Mouse (Mus musculus): Measurements from ENCODE around the gene Thrb. TPM values are rescaled to one million over a fixed set of nuclear protein-coding genes. Genes with fewer than 3 reads are reported as not detected.

Thrb gene
- polyA plus RNA-seq, 1 experiment = 21.2 TPM

DNA sequence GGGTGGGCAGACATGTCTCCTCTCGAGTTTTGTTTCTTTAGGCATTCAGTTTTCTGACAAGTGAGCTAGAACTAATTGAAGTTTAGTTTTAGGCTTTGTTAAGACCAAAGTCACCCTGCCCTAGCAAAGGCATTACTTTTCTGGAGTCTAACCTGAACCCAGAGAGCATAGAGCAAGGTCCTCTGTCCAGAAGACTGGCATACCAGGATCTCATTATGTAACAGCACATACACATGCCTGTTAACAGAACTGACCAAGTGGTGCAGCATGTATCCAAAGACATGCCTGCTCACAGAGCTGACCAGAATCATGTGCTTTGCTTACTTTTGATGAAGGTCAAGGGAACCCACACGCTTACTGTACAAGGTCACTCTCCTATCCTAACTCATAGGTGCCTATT lies 107.9 kb downstream of the Thrb start:
- no peak for DNase-seq (ENCODE audit: extremely low spot score in 1 of 2, low spot score in 1 of 2)

GRCm38 (mm10) chr14:17774404-17774803 lies 114.3 kb downstream of the Thrb start:
- no peak for DNase-seq (ENCODE audit: extremely low spot score in 1 of 2, low spot score in 1 of 2)

GRCm38 (mm10) chr14:17781921-17782320 lies 121.9 kb downstream of the Thrb start:
- DNase-seq (ENCODE audit: extremely low spot score in 1 of 2, low spot score in 1 of 2) = no peak

DNA sequence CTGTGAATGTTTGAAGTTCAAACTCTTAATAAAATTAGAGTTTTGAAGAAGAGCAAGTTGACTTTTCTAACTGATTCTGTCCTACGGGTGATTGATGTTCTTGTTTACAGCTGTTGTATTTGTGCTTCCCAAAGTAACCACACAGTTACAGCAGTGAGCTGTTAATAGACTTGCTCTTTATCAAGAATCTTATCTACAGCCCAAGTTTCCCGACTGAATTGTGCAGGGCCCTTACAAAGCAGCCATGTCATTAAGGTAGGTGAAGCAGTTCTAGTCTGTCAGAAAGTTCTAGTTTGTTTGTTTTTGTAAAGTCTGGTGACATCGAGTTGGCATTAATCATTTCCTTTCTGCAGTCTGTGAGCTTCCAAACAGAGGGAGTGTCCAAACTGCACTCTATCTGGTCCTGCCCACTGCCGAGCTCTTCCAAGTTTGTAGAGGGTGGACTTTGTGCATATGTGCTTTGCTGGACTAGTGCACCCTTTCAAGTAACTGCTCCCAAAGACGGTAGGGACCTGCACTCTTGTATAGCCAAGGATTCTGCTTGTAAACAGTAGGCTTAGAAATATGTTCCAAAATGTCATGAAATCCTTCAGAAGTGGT lies 124.2 kb downstream of the Thrb start:
- DNase-seq (ENCODE audit: extremely low spot score in 1 of 2, low spot score in 1 of 2) = no peak

GRCm38 (mm10) chr14:17785370-17785769 lies 125.3 kb downstream of the Thrb start:
- no peak for DNase-seq (ENCODE audit: extremely low spot score in 1 of 2, low spot score in 1 of 2)

DNA sequence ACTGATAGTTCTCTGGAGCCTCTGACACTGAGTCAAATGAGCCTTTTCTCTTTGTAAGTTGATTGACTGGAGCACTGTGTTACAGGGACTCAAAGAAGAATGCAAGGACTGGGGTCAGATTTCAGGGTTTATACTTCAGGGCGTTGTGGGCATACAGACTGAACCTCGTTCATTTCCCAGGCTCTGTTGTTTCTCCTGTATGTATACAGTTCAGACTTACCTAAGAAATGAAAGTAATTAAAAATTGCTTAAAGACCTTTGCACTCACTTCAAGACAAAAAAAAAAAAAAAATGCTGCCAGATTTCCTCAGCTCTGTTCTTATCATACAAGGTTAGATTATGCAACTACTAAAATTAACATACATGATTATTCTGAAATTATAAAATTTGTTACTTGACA lies 126.2 kb downstream of the Thrb start:
- DNase-seq (ENCODE audit: extremely low spot score in 1 of 2, low spot score in 1 of 2) = no peak

GRCm38 (mm10) chr14:17803934-17804602 lies 144.0 kb downstream of the Thrb start:
- DNase-seq (ENCODE audit: extremely low spot score in 1 of 2, low spot score in 1 of 2) = peak in 1 of 2 experiments; percentile 24

DNA sequence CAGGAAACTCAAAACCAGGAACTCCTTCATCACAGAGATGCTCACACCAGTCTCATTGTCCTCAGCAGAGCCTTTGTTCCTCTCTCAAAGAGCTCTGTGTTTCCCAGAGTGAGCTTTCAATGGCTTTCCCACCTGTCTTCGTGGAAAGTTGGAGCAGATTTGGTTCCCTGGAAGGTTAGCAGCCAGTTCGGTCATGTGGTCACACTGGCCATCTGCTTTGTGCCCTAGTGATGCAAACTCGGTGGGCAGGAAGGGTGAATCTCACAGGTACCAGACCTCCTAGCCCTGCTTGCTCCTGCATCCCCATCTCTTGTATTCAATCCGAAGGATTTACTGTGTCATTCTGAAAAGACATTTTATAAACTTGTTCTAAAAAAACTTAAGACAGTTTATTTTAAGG lies 151.0 kb downstream of the Thrb start:
- DNase-seq (ENCODE audit: extremely low spot score in 1 of 2, low spot score in 1 of 2) = no peak

DNA sequence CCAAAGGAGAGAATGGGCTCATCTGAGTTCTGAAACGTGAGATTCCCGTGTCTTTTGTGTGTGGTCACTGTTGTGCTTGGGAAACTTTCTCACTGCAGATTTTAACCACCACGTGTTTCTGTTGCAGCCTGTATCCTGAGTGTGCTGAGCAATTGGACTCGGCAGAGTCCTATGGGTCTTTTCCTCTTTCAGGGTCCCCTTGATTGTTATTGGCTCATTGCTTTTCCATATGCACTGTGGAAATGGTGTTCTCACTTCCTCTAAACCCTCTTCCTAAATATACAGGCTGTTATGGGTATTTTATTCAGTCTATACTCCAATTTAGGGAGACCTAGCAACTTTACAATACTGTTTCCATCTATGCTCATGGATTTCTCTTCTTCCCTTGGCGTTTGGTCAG lies 152.4 kb downstream of the Thrb start:
- DNase-seq (ENCODE audit: extremely low spot score in 1 of 2, low spot score in 1 of 2) = no peak

- DNase-seq (ENCODE audit: extremely low spot score in 1 of 2, low spot score in 1 of 2) = no peak
These were observed 155.0 kb downstream of the Thrb start for GRCm38 (mm10) chr14:17815103-17815502.

- DNase-seq (ENCODE audit: extremely low spot score in 1 of 2, low spot score in 1 of 2) = peak; percentile 74 to 84
These were observed 158.0 kb downstream of the Thrb start for GRCm38 (mm10) chr14:17818086-17818485.

DNA sequence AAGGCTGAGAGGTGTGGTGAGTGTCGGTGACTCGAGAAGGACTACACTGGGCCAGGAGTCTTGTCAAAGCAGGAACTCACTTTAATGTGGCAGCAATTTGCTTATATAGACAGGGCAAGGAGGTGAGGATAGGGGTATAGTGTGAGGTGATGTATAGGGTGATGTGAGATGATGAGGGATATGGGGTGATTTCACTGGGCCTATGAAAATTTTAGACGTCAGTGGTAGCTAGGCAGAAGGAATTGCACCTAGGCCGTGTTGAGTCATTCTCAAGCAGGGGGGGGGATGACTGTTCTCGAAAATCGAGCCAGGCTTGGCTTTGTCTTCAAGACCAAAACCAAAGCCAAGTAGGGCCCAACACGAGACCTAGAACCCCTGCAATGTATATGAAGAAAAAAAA lies 162.7 kb downstream of the Thrb start:
- no peak for DNase-seq (ENCODE audit: extremely low spot score in 1 of 2, low spot score in 1 of 2)

GRCm38 (mm10) chr14:17827401-17827800 lies 167.3 kb downstream of the Thrb start:
- DNase-seq (ENCODE audit: extremely low spot score in 1 of 2, low spot score in 1 of 2) = peak in 1 of 2 experiments; percentile 25

DNA sequence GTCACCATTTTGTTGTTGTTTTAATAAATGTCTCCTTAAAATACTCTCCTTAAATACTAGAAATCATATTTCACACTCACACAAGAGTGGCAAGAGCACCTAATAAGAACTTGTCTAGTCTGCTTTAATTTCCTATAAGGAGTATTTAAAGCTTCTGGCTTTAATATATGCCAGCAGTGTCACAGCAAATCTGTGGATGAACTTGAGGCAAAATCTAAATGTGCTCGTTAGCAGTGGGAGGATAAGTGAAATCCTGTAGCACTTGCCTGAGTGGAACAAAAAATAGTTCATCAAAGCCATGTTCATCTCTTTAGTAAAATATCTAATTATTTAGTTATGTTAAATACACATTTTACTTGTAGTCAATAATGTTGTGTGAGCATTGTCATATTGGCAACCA lies 175.7 kb downstream of the Thrb start:
- DNase-seq (ENCODE audit: extremely low spot score in 1 of 2, low spot score in 1 of 2) = peak in 1 of 2 experiments; percentile 27

DNA sequence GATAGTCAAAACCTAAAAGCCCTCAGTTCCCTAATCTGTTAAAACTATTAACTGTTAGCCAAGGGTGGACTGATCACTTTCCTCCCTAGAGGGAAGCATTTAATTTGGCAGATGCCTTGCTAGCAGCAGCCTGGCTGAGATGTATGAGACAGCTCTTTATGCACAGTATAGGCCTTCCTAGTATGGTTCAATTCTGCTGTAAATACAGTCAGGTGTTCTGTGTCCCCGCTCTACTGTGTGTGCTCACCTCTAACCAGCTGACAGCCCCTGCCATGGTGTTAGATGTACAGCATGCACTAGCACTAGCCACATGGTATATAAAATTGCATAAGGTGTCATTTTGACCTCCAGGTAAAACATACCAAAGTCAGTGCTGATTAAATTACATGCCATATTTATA lies 176.7 kb downstream of the Thrb start:
- no peak for DNase-seq (ENCODE audit: extremely low spot score in 1 of 2, low spot score in 1 of 2)

- DNase-seq (ENCODE audit: extremely low spot score in 1 of 2, low spot score in 1 of 2) = no peak
These were observed 185.1 kb downstream of the Thrb start for GRCm38 (mm10) chr14:17845003-17845697.

- DNase-seq (ENCODE audit: extremely low spot score in 1 of 2, low spot score in 1 of 2) = no peak
These were observed 185.8 kb downstream of the Thrb start for GRCm38 (mm10) chr14:17845871-17846270.

- no peak for DNase-seq (ENCODE audit: extremely low spot score in 1 of 2, low spot score in 1 of 2)
These were observed 186.6 kb downstream of the Thrb start for GRCm38 (mm10) chr14:17846700-17847099.

GRCm38 (mm10) chr14:17847211-17847610 lies 187.2 kb downstream of the Thrb start:
- no peak for DNase-seq (ENCODE audit: extremely low spot score in 1 of 2, low spot score in 1 of 2)

DNA sequence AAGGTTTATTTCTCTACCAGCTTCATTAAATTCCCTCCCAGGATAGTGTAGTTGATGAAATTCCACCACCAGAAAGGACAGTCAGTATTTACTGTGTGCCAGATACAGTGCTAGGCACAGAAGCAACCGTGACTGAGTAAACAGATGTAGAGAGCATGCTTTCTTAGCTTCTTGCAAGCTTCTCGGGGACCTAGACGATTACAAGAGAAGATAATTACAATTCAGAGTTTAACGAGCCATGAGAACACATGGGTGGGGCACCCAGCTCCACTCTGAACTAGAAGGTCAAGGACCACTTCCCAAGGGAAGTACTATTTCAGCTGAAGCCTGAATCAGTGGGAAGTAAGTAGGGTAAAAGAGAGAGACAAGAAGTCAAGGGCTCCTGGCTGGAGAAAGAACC lies 190.3 kb downstream of the Thrb start:
- no peak for DNase-seq (ENCODE audit: extremely low spot score in 1 of 2, low spot score in 1 of 2)

DNA sequence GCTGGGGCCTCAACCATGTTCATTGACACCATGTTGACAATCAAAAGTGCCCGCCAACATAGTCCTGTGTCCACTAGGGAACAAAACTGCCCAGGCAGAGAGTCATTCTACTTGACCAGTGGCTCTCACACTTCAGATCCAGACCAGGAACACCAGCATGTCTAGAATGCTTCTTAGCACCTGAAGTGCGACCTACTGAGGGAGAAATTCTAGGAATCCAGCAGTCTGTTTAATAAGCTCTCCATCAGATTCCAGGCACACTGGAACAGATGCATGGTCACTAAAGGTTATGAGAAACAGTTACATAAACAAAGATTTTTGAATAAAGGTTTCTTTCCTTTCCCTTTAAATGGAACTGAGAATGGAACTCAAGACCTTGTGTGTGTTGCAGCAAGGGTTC lies 192.2 kb downstream of the Thrb start:
- no peak for DNase-seq (ENCODE audit: extremely low spot score in 1 of 2, low spot score in 1 of 2)

GRCm38 (mm10) chr14:17859790-17860385 lies 199.8 kb downstream of the Thrb start:
- DNase-seq (ENCODE audit: extremely low spot score in 1 of 2, low spot score in 1 of 2) = no peak

Data from frontal cortex, adult 2 months (tissue).